Mouse (Mus musculus) urinary bladder, adult 2 months (tissue): ENCODE data around the gene Nap1l1. TPM values are rescaled to one million over a fixed set of nuclear protein-coding genes. Genes with fewer than 3 reads are reported as not detected.

Source experiments
- polyA plus RNA-seq: library from polyadenylated mRNA; depleted of rRNA; stranded (reverse); fragments of >200 nt; gene quantifications from 2 replicates; pipeline ENCODE4 v1.2.3, GENCODE M21; 2012; rRNA removed

The Nap1l1 gene
- polyA plus RNA-seq, 1 experiment = 118 TPM

Other genes with a start within 250 kb of the Nap1l1 start
- gene Bbs10, start 174.5 kb upstream of the Nap1l1 start, polyA plus RNA-seq = 3.4 and 4.9 TPM in 2 replicates
- 64.4 and 71.6 TPM in 2 replicates for gene Phlda1, start 33.1 kb downstream of the Nap1l1 start, polyA plus RNA-seq